Mouse (Mus musculus) brain, embryonic 14.5 days (tissue): Measurements from ENCODE around the gene Trim67. TPM values are rescaled to one million over a fixed set of nuclear protein-coding genes. Genes with fewer than 3 reads are reported as not detected.

Experiments
- DNase-seq: peaks from one replicate; pipeline ENCODE4 v3.0.0-alpha.2; 2011; ENCODE audit warnings: low read depth
- CTCF ChIP-seq: fragments of 200-500 bp; IDR thresholded peaks from 2 replicates; pipeline ENCODE4 v1.5.1; 2012; ENCODE audit warnings: inconsistent platforms, mild to moderate bottlenecking, moderate library complexity, borderline replicate concordance; ENCODE audit not compliant: insufficient read depth, insufficient read length; ENCODE audit errors: extremely low read depth
- POLR2A ChIP-seq: fragments of 200-500 bp; IDR thresholded peaks from 2 replicates; pipeline ENCODE4 v1.6.1; 2012; ENCODE audit warnings: mild to moderate bottlenecking, inconsistent platforms, borderline replicate concordance; ENCODE audit not compliant: poor library complexity, insufficient read depth, insufficient read length, severe bottlenecking; ENCODE audit errors: extremely low read depth
- polyA plus RNA-seq: library from polyadenylated mRNA; depleted of rRNA; stranded (reverse); fragments of >200 nt; gene quantifications from 2 replicates; pipeline ENCODE4 v1.2.3, GENCODE M21; 2012

The Trim67 gene
- polyA plus RNA-seq, 1 experiment, result 81.6 TPM

- DNase-seq, result no peak
- TF ChIP-seq CTCF (no peak), POLR2A (no peak)
Observed at GRCm38 (mm10) chr8:124826658-124827057, 33.8 kb downstream of the Trim67 start.

GRCm38 (mm10) chr8:124827387-124827786 lies 34.5 kb downstream of the Trim67 start:
- TF ChIP-seq CTCF (peak; percentile 78), POLR2A (no peak)
- peak; percentile 64 for DNase-seq

GRCm38 (mm10) chr8:124828561-124829240 lies 35.8 kb downstream of the Trim67 start:
- TF ChIP-seq POLR2A, result no peak
- TF ChIP-seq CTCF, result no peak
- peak; percentile 58 for DNase-seq

GRCm38 (mm10) chr8:124830050-124830449 lies 37.2 kb downstream of the Trim67 start:
- no peak for DNase-seq
- no peak for TF ChIP-seq POLR2A
- TF ChIP-seq CTCF, result no peak

- TF ChIP-seq POLR2A (no peak), CTCF (no peak)
- DNase-seq, result no peak
Observed at GRCm38 (mm10) chr8:124831531-124831930, 38.6 kb downstream of the Trim67 start.

- no peak for DNase-seq
- TF ChIP-seq CTCF (no peak), POLR2A (no peak)
Observed at GRCm38 (mm10) chr8:124831941-124832340, 39.0 kb downstream of the Trim67 start.

GRCm38 (mm10) chr8:124833430-124834205 lies 40.7 kb downstream of the Trim67 start:
- TF ChIP-seq CTCF, result no peak
- no peak for TF ChIP-seq POLR2A
- no peak for DNase-seq

GRCm38 (mm10) chr8:124835848-124836247 lies 43.0 kb downstream of the Trim67 start:
- DNase-seq, result no peak
- TF ChIP-seq CTCF (no peak), POLR2A (no peak)

GRCm38 (mm10) chr8:124836273-124836672 lies 43.4 kb downstream of the Trim67 start:
- DNase-seq, result no peak

GRCm38 (mm10) chr8:124836907-124837306 lies 44.0 kb downstream of the Trim67 start:
- no peak for TF ChIP-seq POLR2A
- no peak for TF ChIP-seq CTCF
- no peak for DNase-seq

More at GRCm38 (mm10) chr8:124836273-124836672, 43.4 kb downstream of the Trim67 start:
- TF ChIP-seq CTCF, result no peak
- TF ChIP-seq POLR2A, result no peak

GRCm38 (mm10) chr8:124837956-124838355 lies 45.1 kb downstream of the Trim67 start:
- DNase-seq, result no peak
- TF ChIP-seq CTCF (no peak), POLR2A (no peak)
